Mouse (Mus musculus): ENCODE results near the gene Gstt4.

- no peak for TF ChIP-seq POLR2A (IDR thresholded peaks at IDR 0.05; ENCODE audit: low read depth, low read length)
- no peak for TF ChIP-seq CTCF (IDR thresholded peaks at IDR 0.05; ENCODE audit: borderline replicate concordance, insufficient read depth, low read length)
Measured at GRCm38 (mm10) chr10:75828500-75828931, 6.2 kb upstream of the Gstt4 start.
